Mouse (Mus musculus): ENCODE data around the gene Olfr869. TPM values are rescaled to one million over a fixed set of nuclear protein-coding genes. Genes with fewer than 3 reads are reported as not detected.

Gene Olfr869
- polyA plus RNA-seq (2014; fragmentation: Illumina TruSeq; extraction: RNeasy Lipid Tissue Mini Kit (QIAGEN cat#74804); ENCODE audit: low replicate concordance): not detected

DNA sequence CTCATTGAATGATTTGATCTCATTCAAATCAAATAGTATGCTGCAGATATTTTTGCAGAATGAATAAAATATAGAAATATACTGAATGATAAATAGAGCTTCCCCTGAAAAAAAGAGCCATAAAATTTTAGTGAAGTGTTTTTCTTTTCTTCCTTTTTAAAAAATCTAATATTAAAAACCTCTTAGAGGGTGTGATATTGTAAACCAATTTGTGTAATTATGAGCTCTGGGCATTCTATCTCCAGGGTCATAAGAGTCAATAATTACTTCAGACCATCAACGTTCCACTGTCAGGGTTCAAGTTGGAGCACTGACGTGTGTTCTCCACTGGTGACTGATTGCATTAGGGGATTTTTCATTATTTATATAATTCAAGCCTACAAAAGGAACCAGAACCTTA, at the start of gene Olfr869:
Olfr869 (plus strand) TSS at position 301 of the 400 bp plus-strand sequence.

DNA sequence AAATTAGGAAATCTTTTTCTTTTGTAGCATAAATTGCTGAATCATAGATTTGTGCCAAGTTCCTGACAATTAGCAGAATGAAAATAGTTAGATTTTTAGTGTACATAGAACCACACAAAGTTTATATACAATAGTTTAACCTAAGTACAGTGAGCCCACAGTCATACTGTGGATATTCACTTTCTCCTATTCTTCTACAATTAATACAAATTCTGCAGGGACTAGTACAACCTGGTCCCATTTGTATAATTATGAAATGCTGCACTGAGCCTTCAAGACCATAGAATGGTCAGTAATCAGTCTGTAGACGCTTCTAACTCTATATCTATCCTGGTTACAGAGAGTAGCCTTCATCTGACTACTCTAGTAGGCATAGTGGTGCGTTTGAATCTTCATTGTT, 30.5 kb upstream of the Olfr869 start, which contains the start of gene Olfr868:
Olfr868 (plus strand) TSS at position 301 of the 400 bp plus-strand sequence.

DNA sequence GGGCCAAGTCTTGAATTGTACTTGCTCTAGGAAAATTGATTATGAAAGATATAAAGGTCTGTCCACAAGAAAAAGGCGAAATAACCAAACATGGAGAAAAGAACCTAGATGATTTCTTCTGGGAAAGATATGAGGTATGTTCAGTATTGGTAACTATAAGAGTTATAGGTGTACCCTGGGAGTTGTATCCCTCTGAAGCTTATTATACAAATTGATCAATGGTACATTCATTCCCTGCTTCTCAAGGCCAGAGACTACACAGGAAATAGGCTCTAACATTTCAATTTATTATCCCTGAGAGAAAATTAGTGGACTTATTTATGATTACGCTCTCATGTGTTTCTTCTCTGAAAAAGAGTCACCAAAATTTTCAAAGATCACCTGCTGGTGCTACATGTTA, 45.1 kb downstream of the Olfr869 start, which contains the start of gene Olfr870:
Olfr870 (minus strand) TSS at position 101 of the 400 bp plus-strand sequence.

Other genes with a start within 250 kb of the Olfr869 start
- gene Olfr862, start 241.0 kb upstream of the Olfr869 start, polyA plus RNA-seq (2014; fragmentation: Illumina TruSeq; extraction: RNeasy Lipid Tissue Mini Kit (QIAGEN cat#74804); ENCODE audit: low replicate concordance): not detected
- not detected for gene Olfr77, start 212.1 kb upstream of the Olfr869 start, polyA plus RNA-seq (2014; fragmentation: Illumina TruSeq; extraction: RNeasy Lipid Tissue Mini Kit (QIAGEN cat#74804); ENCODE audit: low replicate concordance)
- not detected for gene Olfr866, start 101.0 kb upstream of the Olfr869 start, polyA plus RNA-seq (2014; fragmentation: Illumina TruSeq; extraction: RNeasy Lipid Tissue Mini Kit (QIAGEN cat#74804); ENCODE audit: low replicate concordance)
- not detected for gene Olfr867, start 71.4 kb upstream of the Olfr869 start, polyA plus RNA-seq (2014; fragmentation: Illumina TruSeq; extraction: RNeasy Lipid Tissue Mini Kit (QIAGEN cat#74804); ENCODE audit: low replicate concordance)
- gene Olfr868, start 30.4 kb upstream of the Olfr869 start, polyA plus RNA-seq (2014; fragmentation: Illumina TruSeq; extraction: RNeasy Lipid Tissue Mini Kit (QIAGEN cat#74804); ENCODE audit: low replicate concordance): not detected
- not detected for gene Olfr870, start 45.0 kb downstream of the Olfr869 start, polyA plus RNA-seq (2014; fragmentation: Illumina TruSeq; extraction: RNeasy Lipid Tissue Mini Kit (QIAGEN cat#74804); ENCODE audit: low replicate concordance)
- not detected for gene Olfr871, start 83.2 kb downstream of the Olfr869 start, polyA plus RNA-seq (2014; fragmentation: Illumina TruSeq; extraction: RNeasy Lipid Tissue Mini Kit (QIAGEN cat#74804); ENCODE audit: low replicate concordance)
- not detected for gene Olfr872, start 108.1 kb downstream of the Olfr869 start, polyA plus RNA-seq (2014; fragmentation: Illumina TruSeq; extraction: RNeasy Lipid Tissue Mini Kit (QIAGEN cat#74804); ENCODE audit: low replicate concordance)
- gene Olfr39, start 153.3 kb downstream of the Olfr869 start, polyA plus RNA-seq (2014; fragmentation: Illumina TruSeq; extraction: RNeasy Lipid Tissue Mini Kit (QIAGEN cat#74804); ENCODE audit: low replicate concordance): not detected
- gene Olfr873, start 169.5 kb downstream of the Olfr869 start, polyA plus RNA-seq (2014; fragmentation: Illumina TruSeq; extraction: RNeasy Lipid Tissue Mini Kit (QIAGEN cat#74804); ENCODE audit: low replicate concordance): not detected
- not detected for gene Olfr18, start 207.1 kb downstream of the Olfr869 start, polyA plus RNA-seq (2014; fragmentation: Illumina TruSeq; extraction: RNeasy Lipid Tissue Mini Kit (QIAGEN cat#74804); ENCODE audit: low replicate concordance)